Mouse (Mus musculus) forebrain, embryonic 11.5 days (tissue): ENCODE results near the gene Kif3b. TPM values are rescaled to one million over a fixed set of nuclear protein-coding genes. Genes with fewer than 3 reads are reported as not detected.

ENCODE experiments used
- ATAC-seq: fragments of 200-750 bp; cut with Nextera tagmentation; replicated peaks from 2 replicates; pipeline ENCODE4 v1.8.0; 2017; ENCODE audit warnings: moderate TSS enrichment; ENCODE audit not compliant: low FRiP score
- DNase-seq: peaks from one replicate; pipeline ENCODE4 v3.0.0-alpha.2; 2017; ENCODE audit warnings: low spot score
- H3K27ac ChIP-seq: fragments of 300-500 bp; sonication (generic); 2 replicates; pipeline ENCODE4 v1.5.1; 2014; ENCODE audit warnings: low read depth, low read length
- H3K27me3 ChIP-seq: fragments of 300-500 bp; sonication (generic); 2 replicates; pipeline ENCODE4 v1.6.1; 2014; ENCODE audit warnings: mild to moderate bottlenecking, low read length, mixed read lengths; ENCODE audit not compliant: control insufficient read depth, insufficient read depth
- H3K36me3 ChIP-seq: fragments of 300-500 bp; sonication (generic); 2 replicates; pipeline ENCODE4 v1.6.1; 2014; ENCODE audit warnings: mild to moderate bottlenecking, low read length, moderate library complexity, mixed read lengths; ENCODE audit not compliant: control insufficient read depth, insufficient read depth
- H3K4me1 ChIP-seq: fragments of 300-500 bp; sonication (generic); replicated peaks from 2 replicates; pipeline ENCODE4 v1.6.1; 2014; ENCODE audit warnings: low read length, mixed read lengths; ENCODE audit not compliant: control insufficient read depth, insufficient read depth
- H3K4me2 ChIP-seq: fragments of 300-500 bp; sonication (generic); 2 replicates; pipeline ENCODE4 v1.6.1; 2014; ENCODE audit warnings: low read depth, mild to moderate bottlenecking, low read length, moderate library complexity, mixed read lengths; ENCODE audit not compliant: severe bottlenecking
- H3K4me3 ChIP-seq: fragments of 300-500 bp; sonication (generic); 2 replicates; pipeline ENCODE4 v1.5.1; 2014; ENCODE audit warnings: low read depth, low read length
- H3K9ac ChIP-seq: fragments of 300-500 bp; sonication (generic); 2 replicates; pipeline ENCODE4 v1.6.1; 2014; ENCODE audit warnings: low read length
- H3K9me3 ChIP-seq: fragments of 300-500 bp; sonication (generic); 2 replicates; pipeline ENCODE4 v1.6.1; 2016; ENCODE audit warnings: low read length, mixed read lengths; ENCODE audit not compliant: control insufficient read depth
- WGBS: fragments of 180-500 bp; shearing (Covaris S2); extraction: QIAGEN DNeasy Blood & Tissue Kit; methylation state at CpG from one replicate; pipeline ENCODE4 v1.1.7; 2014; 5-methylcytosine and 5-hydroxymethylcytosine counted together
- polyA plus RNA-seq: library from polyadenylated mRNA; unstranded; fragments of >200 nt; fragmentation: Nextera tagmentation; extraction: Ambion mirVana; gene quantifications from 2 replicates; pipeline ENCODE4 v1.2.1, GENCODE M21; 2014

The Kif3b gene
- polyA plus RNA-seq, 1 experiment from 2014 or later: 7.1 TPM

- Histone ChIP-seq H3K9ac (peak overlapping the region; percentile 99), H3K4me1 (peaks cover 10% of the 10 kb centered on the region; the same call in 1 of the 2 replicates), H3K27me3 (no peaks in the 10 kb centered on the region), H3K36me3 (no peaks in the 10 kb centered on the region), H3K4me3 (peak overlapping the region; percentile 90), H3K27ac (peak overlapping the region; percentile 92), H3K9me3 (no peaks in the 10 kb centered on the region), H3K4me2 (peak overlapping the region; percentile 64)
- WGBS: under 1% methylated on average over 52 of the region's 76 CpGs
- ATAC-seq: peak; percentile 51
- DNase-seq: peak; percentile 91
Observed at GRCm38 (mm10) chr2:153346221-153347182, 55.3 kb downstream of the Kif3b start.

- ATAC-seq (no peak), DNase-seq (no peak)
- Histone ChIP-seq H3K4me1 (peaks cover 10% of the 10 kb centered on the region; the same call in 1 of the 2 replicates), H3K27ac (peak overlapping the region; percentile 92; the same call in 1 of the 2 replicates), H3K9me3 (no peaks in the 10 kb centered on the region), H3K4me2 (peak overlapping the region; percentile 64), H3K9ac (peak overlapping the region; percentile 99), H3K4me3 (peak overlapping the region; percentile 90), H3K27me3 (no peaks in the 10 kb centered on the region), H3K36me3 (no peaks in the 10 kb centered on the region; the same call in 1 of the 2 replicates)
- 18% methylated on average over 9 of the region's 9 CpGs for WGBS
Observed at GRCm38 (mm10) chr2:153347183-153347781, 56.1 kb downstream of the Kif3b start.

GRCm38 (mm10) chr2:153348100-153348831 is 57.1 kb downstream of the Kif3b start:
- no peak overlapping the region for H3K9ac ChIP-seq
- ATAC-seq: no peak
- H3K9me3 ChIP-seq: no peaks in the 10 kb centered on the region
- H3K4me1 ChIP-seq: peaks cover 10% of the 10 kb centered on the region; the same call in 1 of the 2 replicates
- WGBS: 72% methylated on average over 6 of the region's 6 CpGs
- peak overlapping the region; percentile 64; the same call in 1 of the 2 replicates for H3K4me2 ChIP-seq
- DNase-seq: no peak
- H3K4me3 ChIP-seq: peak overlapping the region; percentile 90; the same call in 1 of the 2 replicates
- no peak overlapping the region for H3K27ac ChIP-seq
- peaks cover under 1% of the 10 kb centered on the region; the same call in 1 of the 2 replicates for H3K36me3 ChIP-seq
- H3K27me3 ChIP-seq: no peaks in the 10 kb centered on the region

- DNase-seq (no peak), ATAC-seq (no peak)
- Histone ChIP-seq H3K4me2 (no peak overlapping the region), H3K4me1 (peaks cover 8% of the 10 kb centered on the region; the same call in 1 of the 2 replicates), H3K36me3 (peaks cover 4% of the 10 kb centered on the region; the same call in 1 of the 2 replicates), H3K27ac (no peak overlapping the region), H3K4me3 (no peak overlapping the region), H3K9me3 (no peaks in the 10 kb centered on the region), H3K27me3 (no peaks in the 10 kb centered on the region), H3K9ac (no peak overlapping the region)
- 61% methylated on average over 6 of the region's 6 CpGs for WGBS
Observed at GRCm38 (mm10) chr2:153350552-153351181, 59.5 kb downstream of the Kif3b start.

- no peaks in the 10 kb centered on the region for H3K27me3 ChIP-seq
- no peak overlapping the region for H3K4me3 ChIP-seq
- peaks cover 15% of the 10 kb centered on the region; the same call in 1 of the 2 replicates for H3K36me3 ChIP-seq
- 0 out of 2 replicates have a peak, but pooled peaks cover 8% of the 10 kb centered on the region for H3K4me1 ChIP-seq
- no peaks in the 10 kb centered on the region for H3K9me3 ChIP-seq
- no peak overlapping the region for H3K27ac ChIP-seq
- ATAC-seq (no peak), DNase-seq (no peak)
- H3K4me2 ChIP-seq: no peak overlapping the region
- whole genome bisulfite sequencing: 91% methylated on average over 2 of the region's 2 CpGs
- no peak overlapping the region for H3K9ac ChIP-seq
Observed at GRCm38 (mm10) chr2:153354648-153355047, 63.4 kb downstream of the Kif3b start.

- no peak overlapping the region for H3K4me2 ChIP-seq
- no peaks in the 10 kb centered on the region for H3K9me3 ChIP-seq
- no peak overlapping the region for H3K27ac ChIP-seq
- H3K4me1 ChIP-seq: no peaks in the 10 kb centered on the region
- no peak overlapping the region for H3K9ac ChIP-seq
- peaks cover 15% of the 10 kb centered on the region; the same call in 1 of the 2 replicates for H3K36me3 ChIP-seq
- H3K27me3 ChIP-seq: no peaks in the 10 kb centered on the region
- DNase-seq (no peak), ATAC-seq (no peak)
- WGBS: 92% methylated on average over 4 of the region's 4 CpGs
- no peak overlapping the region for H3K4me3 ChIP-seq
Observed at GRCm38 (mm10) chr2:153356784-153357183, 65.6 kb downstream of the Kif3b start.

GRCm38 (mm10) chr2:153361101-153361710 is 70.0 kb downstream of the Kif3b start:
- H3K4me3 ChIP-seq: no peak overlapping the region
- DNase-seq (no peak), ATAC-seq (no peak)
- no peaks in the 10 kb centered on the region for H3K27me3 ChIP-seq
- H3K27ac ChIP-seq: no peak overlapping the region
- H3K36me3 ChIP-seq: peaks cover 10% of the 10 kb centered on the region; the same call in 1 of the 2 replicates
- H3K4me2 ChIP-seq: no peak overlapping the region
- H3K9me3 ChIP-seq: no peaks in the 10 kb centered on the region
- H3K4me1 ChIP-seq: no peaks in the 10 kb centered on the region
- 94% methylated on average over 1 of the region's 1 CpGs for WGBS
- no peak overlapping the region for H3K9ac ChIP-seq
